Mouse (Mus musculus) cortical plate, adult 2 months (tissue): ENCODE measurements around the gene Krt83.

Experiments
- CTCF ChIP-seq: fragments of 200-500 bp; IDR thresholded peaks from 2 replicates; pipeline ENCODE4 v1.5.1; 2011; ENCODE audit warnings: mild to moderate bottlenecking, control low read depth, low read length; ENCODE audit not compliant: insufficient read depth; ENCODE audit errors: extremely low read depth
- POLR2A ChIP-seq: fragments of 200-500 bp; IDR thresholded peaks from 2 replicates; pipeline ENCODE4 v1.6.1; 2011; ENCODE audit warnings: mild to moderate bottlenecking, low read length, control low read depth; ENCODE audit not compliant: insufficient read depth; ENCODE audit errors: extremely low read depth

DNA sequence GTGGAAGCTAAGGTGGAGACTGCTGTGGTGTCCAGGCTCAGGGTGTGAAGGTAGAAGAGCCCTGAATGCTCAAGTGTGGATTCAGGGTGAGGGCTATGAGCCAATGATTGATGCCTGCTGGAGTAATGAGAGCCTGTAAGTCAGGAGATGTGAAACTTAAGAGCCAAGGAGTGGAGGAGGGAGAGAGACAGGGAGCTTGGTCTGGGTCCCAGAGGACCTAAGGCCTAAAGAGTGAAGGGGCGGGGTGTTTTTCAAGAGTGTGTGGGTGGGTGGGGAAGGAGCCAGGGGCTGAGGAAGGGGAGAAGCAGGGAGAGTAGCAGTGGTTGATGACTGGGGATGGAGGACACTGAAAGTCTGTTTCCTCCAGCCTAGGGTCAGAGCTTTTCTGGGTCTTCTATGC is 7.7 kb downstream of the Krt83 start:
- no peak for TF ChIP-seq CTCF
- TF ChIP-seq POLR2A = no peak
